Mouse (Mus musculus): Measurements from ENCODE around the gene Rxrg. TPM values are rescaled to one million over a fixed set of nuclear protein-coding genes. Genes with fewer than 3 reads are reported as not detected.

Gene Rxrg
- polyA plus RNA-seq, 1 experiment from 2014 or later = 9.3 TPM

DNA sequence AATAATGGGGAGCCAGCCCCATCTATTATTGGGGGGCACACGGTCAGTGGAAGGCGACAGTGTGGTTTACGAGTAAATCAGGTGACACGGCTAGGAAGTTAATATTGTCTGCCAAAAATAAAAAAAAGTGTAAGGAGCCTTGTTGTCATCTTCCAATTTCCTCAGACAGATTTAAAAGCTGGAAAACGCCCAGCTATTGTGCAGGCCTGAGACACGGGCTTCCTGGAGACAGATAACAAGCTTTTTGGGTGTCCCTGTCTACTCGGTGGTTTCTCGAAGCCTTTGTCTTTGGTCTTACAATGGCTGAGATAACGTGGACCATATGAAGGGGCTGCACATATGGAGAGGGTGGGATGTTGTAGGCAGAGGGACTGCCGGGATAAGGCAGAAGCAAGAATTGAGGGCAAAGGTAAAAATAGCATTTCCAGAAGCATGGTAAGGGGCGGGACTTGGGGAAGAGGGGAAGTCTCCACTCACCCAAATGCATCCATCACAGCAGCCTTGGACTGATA lies 51.0 kb downstream of the Rxrg start:
- 0 out of 2 replicates have a peak, but pooled peaks cover 2% of the 10 kb centered on the region for H3K4me1 ChIP-seq
- H3K9me3 ChIP-seq = no peaks in the 10 kb centered on the region
- ATAC-seq (replicated peaks) = no peak
- H3K9ac ChIP-seq = no peak overlapping the region
- WGBS = 84% methylated on average over 11 of the region's 11 CpGs
- H3K4me3 ChIP-seq = no peak overlapping the region
- H3K27me3 ChIP-seq (replicated peaks) = 0 out of 2 replicates have a peak, but pooled peaks cover 4% of the 10 kb centered on the region
- H3K27ac ChIP-seq = no peak overlapping the region
- no peak overlapping the region for H3K4me2 ChIP-seq
- H3K36me3 ChIP-seq (replicated peaks) = no peaks in the 10 kb centered on the region

DNA sequence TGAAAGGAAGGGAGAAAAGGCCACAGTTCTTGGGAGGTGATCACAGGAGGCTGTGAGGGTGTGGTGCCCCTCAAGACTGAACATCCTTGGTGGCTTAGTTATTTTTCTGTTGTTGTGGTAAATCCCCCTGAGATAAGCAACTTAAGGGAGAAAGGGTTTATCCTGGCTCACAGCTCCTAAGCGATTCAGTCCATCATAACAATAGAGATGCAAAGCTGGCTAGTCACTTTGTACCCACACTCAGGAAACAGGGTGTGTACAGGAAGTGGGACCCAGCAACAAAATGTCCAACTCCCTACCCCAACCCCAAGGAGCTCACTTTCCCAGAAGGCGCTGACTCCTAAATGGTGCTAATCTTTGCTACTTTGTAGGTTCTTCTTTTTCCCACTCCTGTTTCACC lies 54.2 kb downstream of the Rxrg start:
- no peaks in the 10 kb centered on the region for H3K4me1 ChIP-seq
- no peak overlapping the region for H3K4me2 ChIP-seq
- ATAC-seq (replicated peaks) = no peak
- H3K9me3 ChIP-seq = no peaks in the 10 kb centered on the region
- no peak overlapping the region for H3K9ac ChIP-seq
- H3K4me3 ChIP-seq = no peak overlapping the region
- no peaks in the 10 kb centered on the region for H3K36me3 ChIP-seq (replicated peaks)
- H3K27me3 ChIP-seq (replicated peaks) = no peaks in the 10 kb centered on the region
- H3K27ac ChIP-seq = no peak overlapping the region
- 74% methylated on average over 2 of the region's 2 CpGs for WGBS

DNA sequence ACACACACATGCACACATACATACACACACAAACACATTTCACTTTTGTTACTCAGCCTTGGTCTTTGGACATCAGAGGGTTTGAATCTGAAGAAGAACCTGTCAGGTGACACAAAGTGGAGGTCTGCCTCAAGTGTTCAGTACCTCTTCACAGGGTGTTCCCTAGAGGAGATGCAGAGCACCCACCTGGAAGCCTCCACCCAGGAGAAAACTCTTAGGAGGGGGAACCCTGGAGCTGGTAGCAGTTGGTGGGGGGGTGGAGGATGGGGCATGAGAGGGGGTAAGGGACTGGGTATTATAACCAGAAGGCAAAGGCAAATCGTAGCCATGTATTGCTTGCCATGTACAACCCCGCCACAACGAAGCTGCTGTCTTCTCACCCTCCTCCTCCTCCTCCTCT lies 60.9 kb downstream of the Rxrg start:
- Histone ChIP-seq H3K36me3 (replicated peaks) (no peaks in the 10 kb centered on the region), H3K4me2 (no peak overlapping the region), H3K9me3 (no peaks in the 10 kb centered on the region), H3K9ac (no peak overlapping the region), H3K27me3 (replicated peaks) (peaks cover 29% of the 10 kb centered on the region), H3K27ac (no peak overlapping the region), H3K4me1 (peaks cover 15% of the 10 kb centered on the region), H3K4me3 (no peak overlapping the region)
- 94% methylated on average over 2 of the region's 3 CpGs for WGBS
- ATAC-seq (replicated peaks) = no peak

DNA sequence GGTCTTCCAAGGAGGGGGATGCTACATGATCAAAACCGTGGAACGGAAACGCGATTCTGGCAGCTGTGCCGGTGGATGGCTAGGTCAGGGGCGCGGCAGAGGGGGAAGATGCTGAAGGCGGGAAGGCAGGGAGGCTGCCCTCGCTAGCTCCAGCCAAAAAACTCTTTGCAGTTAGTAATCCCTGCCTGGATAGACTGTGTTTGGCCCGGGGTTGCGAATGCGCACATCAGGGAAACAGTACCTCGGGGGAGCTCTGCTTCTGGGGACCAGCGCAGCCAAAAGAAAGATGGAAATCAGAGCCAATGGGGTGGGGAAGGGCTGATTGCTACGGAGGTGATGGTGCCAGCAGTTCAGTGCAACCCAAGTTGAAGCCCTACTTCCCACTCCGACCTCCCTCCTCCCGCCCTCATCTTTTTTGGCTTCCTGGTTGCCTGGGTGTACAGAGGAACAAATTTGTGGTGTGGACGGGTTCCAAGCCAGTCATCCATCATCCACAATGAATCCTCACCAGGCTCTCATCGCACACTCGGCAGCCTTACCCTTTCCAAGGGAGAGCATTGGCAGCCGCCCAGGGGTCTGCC lies 62.4 kb downstream of the Rxrg start:
- Histone ChIP-seq H3K27ac (no peak overlapping the region), H3K9me3 (no peaks in the 10 kb centered on the region), H3K4me1 (peaks cover 15% of the 10 kb centered on the region), H3K4me2 (peak overlapping the region; percentile 60), H3K36me3 (replicated peaks) (no peaks in the 10 kb centered on the region), H3K4me3 (peak overlapping the region; percentile 35), H3K9ac (0 out of 2 replicates have a peak overlapping the region, but pooled peaks have one; percentile 38), H3K27me3 (replicated peaks) (peaks cover 29% of the 10 kb centered on the region)
- WGBS = under 1% methylated on average over 21 of the region's 21 CpGs
- ATAC-seq (replicated peaks) = peak; percentile 89

DNA sequence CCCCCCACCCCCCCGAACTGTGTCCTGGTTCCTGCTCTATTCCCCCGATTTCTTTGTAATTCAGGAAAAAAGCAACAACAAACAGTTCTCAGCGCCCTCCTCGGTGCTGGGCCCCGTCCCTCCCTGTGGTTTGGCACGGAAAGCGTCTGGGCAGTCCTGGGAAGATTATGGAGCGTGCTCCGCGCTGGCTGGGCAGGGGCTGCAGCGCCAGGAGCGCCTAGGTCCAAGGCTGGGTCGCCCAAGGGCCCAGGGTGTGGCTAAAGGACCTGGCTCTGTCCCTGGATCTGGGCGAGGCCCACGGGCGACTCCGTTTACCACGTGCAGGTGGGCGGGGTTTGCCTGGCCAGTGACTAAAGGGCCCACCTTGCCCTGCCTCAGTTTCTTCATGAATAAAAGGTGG lies 62.9 kb downstream of the Rxrg start:
- H3K27ac ChIP-seq = no peak overlapping the region
- peak; percentile 83 for ATAC-seq (replicated peaks)
- H3K4me1 ChIP-seq = peaks cover 15% of the 10 kb centered on the region
- peaks cover 31% of the 10 kb centered on the region for H3K27me3 ChIP-seq (replicated peaks)
- peak overlapping the region; percentile 38; the same call in 1 of the 2 replicates for H3K9ac ChIP-seq
- no peaks in the 10 kb centered on the region for H3K36me3 ChIP-seq (replicated peaks)
- WGBS = 1% methylated on average over 19 of the region's 19 CpGs
- no peaks in the 10 kb centered on the region for H3K9me3 ChIP-seq
- H3K4me2 ChIP-seq = peak overlapping the region; percentile 60
- H3K4me3 ChIP-seq = peak overlapping the region; percentile 35

DNA sequence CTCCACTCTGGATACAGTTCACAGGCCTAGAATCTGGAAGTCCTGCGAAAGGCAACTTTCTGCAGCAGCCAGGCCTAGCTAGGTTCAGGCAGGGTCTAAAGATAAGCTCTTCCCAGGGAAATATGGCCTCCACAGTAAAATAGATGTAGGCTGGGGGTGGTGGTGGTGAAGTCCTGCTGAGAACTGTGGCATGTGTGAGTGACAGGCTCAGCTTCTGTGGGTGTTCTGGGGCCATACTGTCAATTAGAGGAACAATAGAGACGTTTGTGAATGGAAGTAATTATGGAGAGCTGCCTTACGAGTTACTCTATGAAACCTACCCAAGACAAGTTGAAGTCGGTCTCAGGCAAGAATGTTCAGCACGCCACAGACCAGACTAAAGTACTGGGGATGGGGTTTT lies 65.0 kb downstream of the Rxrg start:
- peaks cover 32% of the 10 kb centered on the region for H3K27me3 ChIP-seq (replicated peaks)
- no peaks in the 10 kb centered on the region for H3K9me3 ChIP-seq
- no peak overlapping the region for H3K27ac ChIP-seq
- H3K4me3 ChIP-seq = no peak overlapping the region
- H3K4me2 ChIP-seq = no peak overlapping the region
- no peaks in the 10 kb centered on the region for H3K36me3 ChIP-seq (replicated peaks)
- H3K4me1 ChIP-seq = peaks cover 15% of the 10 kb centered on the region
- WGBS = 47% methylated on average over 5 of the region's 5 CpGs
- H3K9ac ChIP-seq = no peak overlapping the region
- ATAC-seq (replicated peaks) = no peak

DNA sequence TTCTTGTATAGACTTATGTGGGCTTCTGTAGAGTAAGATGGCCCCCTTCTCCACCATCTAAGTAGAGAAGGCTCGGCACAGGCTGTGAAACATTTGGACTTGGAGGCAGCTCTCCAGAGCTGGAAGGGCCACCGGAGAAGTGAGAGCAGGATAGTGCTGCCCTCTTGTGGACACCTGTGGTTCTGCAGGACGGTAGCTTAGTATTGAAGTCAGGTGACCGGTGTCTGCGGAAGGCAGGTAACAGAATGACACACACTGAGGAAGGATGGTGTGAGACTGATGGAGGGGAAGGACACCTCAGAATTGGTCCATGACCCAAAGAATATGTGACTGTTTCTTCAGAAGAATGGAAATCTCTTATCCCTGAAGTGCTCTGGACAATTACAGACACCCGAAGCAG lies 71.6 kb downstream of the Rxrg start:
- Histone ChIP-seq H3K27me3 (replicated peaks) (peaks cover 21% of the 10 kb centered on the region), H3K4me1 (no peaks in the 10 kb centered on the region), H3K4me2 (no peak overlapping the region), H3K9me3 (no peaks in the 10 kb centered on the region), H3K27ac (no peak overlapping the region), H3K36me3 (replicated peaks) (no peaks in the 10 kb centered on the region), H3K9ac (no peak overlapping the region), H3K4me3 (no peak overlapping the region)
- ATAC-seq (replicated peaks) = no peak
- 37% methylated on average over 6 of the region's 6 CpGs for WGBS

DNA sequence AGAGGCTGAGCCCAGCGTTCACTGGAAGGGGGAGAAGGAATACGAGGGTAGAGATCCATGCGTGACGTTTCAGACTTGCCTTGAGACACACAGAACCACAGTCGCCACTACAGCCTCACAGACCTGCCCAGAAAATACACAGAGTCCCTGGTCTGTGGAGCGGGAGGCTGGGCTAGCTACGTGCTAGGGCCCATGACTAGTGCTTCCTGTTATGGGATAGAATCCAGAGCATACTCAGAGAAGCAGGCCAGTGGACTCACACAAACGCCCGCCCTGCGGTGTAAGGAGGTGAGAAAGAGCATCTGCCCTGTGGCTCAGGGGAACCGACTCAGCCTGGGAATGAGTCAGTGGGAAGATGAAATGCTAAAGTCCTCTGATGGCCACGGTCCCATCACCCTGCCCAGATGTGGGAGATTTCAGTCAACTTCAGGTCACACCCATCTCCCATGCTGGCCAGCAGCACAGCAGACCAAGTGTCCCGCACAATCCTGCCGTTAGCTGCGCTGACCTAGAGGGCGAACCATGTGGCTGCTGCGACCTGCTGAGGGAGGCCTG lies 74.3 kb downstream of the Rxrg start:
- Histone ChIP-seq H3K9ac (no peak overlapping the region), H3K27ac (no peak overlapping the region), H3K4me2 (no peak overlapping the region), H3K4me3 (no peak overlapping the region), H3K36me3 (replicated peaks) (no peaks in the 10 kb centered on the region), H3K4me1 (no peaks in the 10 kb centered on the region), H3K9me3 (no peaks in the 10 kb centered on the region), H3K27me3 (replicated peaks) (peaks cover 17% of the 10 kb centered on the region)
- ATAC-seq (replicated peaks) = no peak
- 26% methylated on average over 17 of the region's 17 CpGs for WGBS

DNA sequence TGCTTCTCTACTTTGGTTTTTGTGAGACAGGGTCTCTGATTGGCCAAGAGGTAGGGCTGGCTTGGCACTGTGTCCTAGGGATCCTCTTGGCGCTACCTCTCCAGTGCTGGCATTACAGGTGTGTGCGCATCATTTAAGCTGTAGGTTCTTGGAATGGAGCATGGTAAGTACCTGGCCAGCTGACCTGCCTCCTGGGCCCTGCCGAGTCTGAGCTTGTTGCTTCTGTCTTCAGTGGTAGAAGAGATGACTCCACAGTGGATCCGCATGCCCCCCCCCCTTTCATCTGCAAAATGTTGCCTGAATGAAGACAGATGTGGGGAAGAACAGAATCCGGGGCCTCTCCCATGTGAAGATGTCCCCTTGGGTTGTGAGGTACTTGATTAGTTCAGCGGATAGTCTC lies 80.9 kb downstream of the Rxrg start:
- H3K36me3 ChIP-seq (replicated peaks) = no peaks in the 10 kb centered on the region
- no peak overlapping the region for H3K4me3 ChIP-seq
- no peaks in the 10 kb centered on the region for H3K9me3 ChIP-seq
- no peak overlapping the region for H3K4me2 ChIP-seq
- H3K9ac ChIP-seq = no peak overlapping the region
- no peaks in the 10 kb centered on the region for H3K4me1 ChIP-seq
- 96% methylated on average over 6 of the region's 6 CpGs for WGBS
- no peak for ATAC-seq (replicated peaks)
- H3K27me3 ChIP-seq (replicated peaks) = no peaks in the 10 kb centered on the region
- no peak overlapping the region for H3K27ac ChIP-seq

DNA sequence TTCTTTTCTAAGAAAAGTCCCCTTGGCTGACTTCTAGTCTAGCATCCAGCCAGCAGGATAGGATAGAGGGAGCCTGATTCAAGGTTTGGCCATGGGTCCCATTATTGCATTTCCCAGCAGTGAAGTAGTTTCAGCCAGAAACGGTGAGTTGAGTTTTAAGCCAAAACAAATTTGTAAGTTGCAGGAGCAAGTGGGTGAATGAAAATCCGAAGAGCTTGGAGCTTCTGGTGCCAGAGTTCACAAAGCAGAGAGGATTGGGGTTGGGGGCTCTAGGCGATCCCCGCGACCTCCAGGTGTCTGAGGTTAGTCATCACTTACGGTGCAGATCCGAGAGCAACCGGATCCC lies 89.8 kb downstream of the Rxrg start:
- H3K9me3 ChIP-seq = 0 out of 2 replicates have a peak, but pooled peaks cover 3% of the 10 kb centered on the region
- peaks cover 61% of the 10 kb centered on the region for H3K27me3 ChIP-seq (replicated peaks)
- no peaks in the 10 kb centered on the region for H3K36me3 ChIP-seq (replicated peaks)
- ATAC-seq (replicated peaks) = no peak
- H3K4me1 ChIP-seq = peaks cover 21% of the 10 kb centered on the region
- H3K27ac ChIP-seq = no peak overlapping the region
- under 1% methylated on average over 8 of the region's 8 CpGs for WGBS
- H3K9ac ChIP-seq = no peak overlapping the region
- peak overlapping the region; percentile 62 for H3K4me2 ChIP-seq
- H3K4me3 ChIP-seq = peak overlapping the region; percentile 39

DNA sequence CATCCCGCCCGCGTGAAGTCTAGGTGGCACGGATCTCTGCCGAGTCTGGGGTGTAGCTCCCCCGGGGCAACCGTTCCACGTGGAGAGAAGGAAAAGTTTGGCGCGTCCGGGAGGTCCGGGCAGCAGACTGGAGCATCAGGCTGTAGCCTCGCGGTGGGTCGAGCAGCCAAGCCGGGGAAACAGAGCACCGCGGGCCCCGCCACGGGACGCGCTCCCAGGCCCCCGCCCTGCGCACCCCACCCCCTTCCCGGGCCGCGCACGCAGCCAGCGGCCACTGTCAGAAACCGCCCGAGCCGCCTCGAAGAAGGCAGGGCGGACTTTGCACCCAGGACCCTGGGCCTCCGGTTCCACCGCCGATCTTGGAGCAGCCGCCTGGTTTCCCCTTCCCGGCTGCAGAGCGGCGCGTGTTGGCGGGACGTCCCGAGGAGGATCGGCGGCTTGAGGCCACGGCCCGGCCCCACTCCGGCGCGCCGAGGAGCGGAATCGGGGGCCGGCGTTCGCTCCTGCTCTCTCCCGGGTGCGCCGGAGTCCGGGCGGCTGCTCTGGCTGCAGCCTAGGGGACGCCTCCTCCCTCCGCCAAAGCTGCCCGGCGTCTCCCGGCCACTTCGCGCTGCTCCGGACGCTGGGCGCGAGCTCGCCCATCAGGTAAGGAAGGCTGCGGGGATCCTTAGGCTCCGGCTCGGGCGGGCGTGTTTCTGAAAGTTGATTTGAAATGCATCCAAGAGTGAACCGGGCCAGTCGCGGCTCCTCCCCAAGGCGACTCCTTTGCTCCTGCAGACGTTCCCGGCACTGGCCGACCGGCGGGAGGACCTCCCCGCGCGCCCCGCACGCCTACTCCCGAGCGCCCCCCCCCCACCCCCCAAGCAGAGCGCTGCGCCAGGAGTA lies 90.4 kb downstream of the Rxrg start:
- peak overlapping the region; percentile 40 for H3K9ac ChIP-seq

DNA sequence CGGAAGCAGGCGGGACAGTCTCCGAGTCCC lies 90.9 kb downstream of the Rxrg start, which contains the start of gene Lmx1a:
Gene Lmx1a (plus strand): TSS at position 6 of the 30 bp plus-strand sequence.
- WGBS = 0% methylated on average over 3 of the region's 3 CpGs
- Histone ChIP-seq H3K27me3 (replicated peaks) (peaks cover 64% of the 10 kb centered on the region), H3K9ac (peak within 1 kb of the TSS; percentile 40), H3K36me3 (replicated peaks) (no peaks in the 10 kb centered on the region), H3K4me2 (peak within 1 kb of the TSS; percentile 62), H3K9me3 (0 out of 2 replicates have a peak, but pooled peaks cover 3% of the 10 kb centered on the region), H3K4me1 (peaks cover 21% of the 10 kb centered on the region), H3K27ac (peak within 1 kb of the TSS; percentile 48), H3K4me3 (peak within 1 kb of the TSS; percentile 39)
- no peak for ATAC-seq (replicated peaks)

More for the DNA sequence above, 90.4 kb downstream of the Rxrg start:
- Histone ChIP-seq H3K9me3 (0 out of 2 replicates have a peak, but pooled peaks cover 3% of the 10 kb centered on the region), H3K4me3 (peak overlapping the region; percentile 39), H3K4me2 (peak overlapping the region; percentile 62), H3K27me3 (replicated peaks) (peaks cover 63% of the 10 kb centered on the region), H3K27ac (peak overlapping the region; percentile 48), H3K4me1 (peaks cover 21% of the 10 kb centered on the region), H3K36me3 (replicated peaks) (no peaks in the 10 kb centered on the region)
- ATAC-seq (replicated peaks) = peak; percentile 51
- under 1% methylated on average over 90 of the region's 98 CpGs for WGBS
